Mouse (Mus musculus): ENCODE data around the gene Trnau1ap. TPM values are rescaled to one million over a fixed set of nuclear protein-coding genes. Genes with fewer than 3 reads are reported as not detected.
"Not testable (repeated sequence)": the region's sequence is repeated elsewhere in the genome, so short reads cannot be mapped to it uniquely, and the experiment has no call there.

Trnau1ap gene
- polyA plus RNA-seq, 1 experiment: 29.6 TPM

DNA sequence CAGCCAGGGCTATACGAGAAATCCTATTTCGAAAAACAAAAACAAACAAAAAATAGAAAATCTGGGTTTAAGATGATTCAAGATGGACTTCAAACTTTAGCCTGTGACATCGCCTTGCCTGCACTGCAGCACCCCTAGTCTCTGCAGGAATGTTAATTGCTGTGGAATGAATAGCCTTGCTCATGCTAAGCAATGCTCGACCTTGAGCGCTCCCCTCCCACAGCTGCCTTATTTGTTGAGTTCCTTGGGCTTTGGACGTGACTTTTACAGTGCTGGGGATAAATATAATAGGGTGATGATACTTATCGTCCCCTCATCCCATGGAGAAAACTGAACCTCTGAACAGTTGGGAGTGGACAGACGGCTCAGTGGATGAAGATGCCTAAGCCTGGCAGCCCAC is 13.6 kb downstream of the Trnau1ap start:
- H3K4me1 ChIP-seq (ENCODE audit: control insufficient read depth, insufficient read depth, low read length): no peaks in the 10 kb centered on the region
- H3K27ac ChIP-seq (ENCODE audit: insufficient read depth, low read length): no peak overlapping the region
- no peak overlapping the region for H3K4me3 ChIP-seq (ENCODE audit: insufficient read depth, low read length)
- no peak for TF ChIP-seq CTCF (IDR thresholded peaks at IDR 0.05; ENCODE audit: borderline replicate concordance, insufficient read depth, low read length)
- no peak for TF ChIP-seq POLR2A (IDR thresholded peaks at IDR 0.05; ENCODE audit: low read depth, low read length)

DNA sequence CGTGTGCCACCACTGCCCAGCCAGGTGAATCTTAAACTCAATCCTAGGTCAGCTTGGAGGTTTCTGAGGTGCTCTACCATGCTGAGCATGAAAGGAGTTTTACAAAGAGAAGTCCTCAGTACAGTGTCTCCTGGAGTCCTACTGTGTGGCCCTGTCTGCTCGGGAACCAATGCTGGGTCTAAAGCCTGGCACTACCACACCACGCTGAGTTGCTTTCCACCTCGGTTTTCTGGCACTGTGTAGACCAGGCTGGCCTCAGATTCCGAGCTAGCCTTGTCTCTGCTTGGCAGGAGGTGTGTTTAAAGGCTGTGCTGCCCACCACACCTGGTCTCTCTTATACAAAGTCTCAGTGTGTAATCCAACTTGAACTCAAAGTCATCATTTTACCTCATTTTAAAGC is 16.7 kb downstream of the Trnau1ap start:
- no peak overlapping the region for H3K4me3 ChIP-seq (ENCODE audit: insufficient read depth, low read length)
- TF ChIP-seq CTCF (IDR thresholded peaks at IDR 0.05; ENCODE audit: borderline replicate concordance, insufficient read depth, low read length) (no peak), POLR2A (IDR thresholded peaks at IDR 0.05; ENCODE audit: low read depth, low read length) (peak; percentile 33; the same call in 1 of the 2 replicates)
- H3K27ac ChIP-seq (ENCODE audit: insufficient read depth, low read length): no peak overlapping the region
- no peaks in the 10 kb centered on the region for H3K4me1 ChIP-seq (ENCODE audit: control insufficient read depth, insufficient read depth, low read length)

DNA sequence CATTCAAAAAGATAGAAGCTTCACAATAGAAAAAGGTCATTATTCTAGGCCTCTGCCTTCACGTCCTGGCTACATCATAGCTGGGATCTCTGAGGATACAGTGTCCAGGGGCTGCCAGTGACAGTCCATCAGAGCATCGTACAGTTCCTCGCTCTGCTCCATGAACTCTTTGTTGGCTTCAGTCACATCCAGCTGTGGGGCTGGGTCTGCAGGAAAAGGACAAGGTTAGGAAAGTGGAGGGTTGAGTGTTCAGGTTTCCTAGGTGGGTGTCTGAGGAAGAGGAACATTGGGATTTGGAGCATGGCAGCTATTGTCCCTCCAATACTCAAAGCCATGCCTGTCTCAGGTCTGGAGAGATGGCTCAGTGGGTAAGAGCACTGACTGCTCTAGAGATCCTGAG is 17.5 kb downstream of the Trnau1ap start:
- Histone ChIP-seq H3K4me1 (ENCODE audit: control insufficient read depth, insufficient read depth, low read length) (no peaks in the 10 kb centered on the region), H3K4me3 (ENCODE audit: insufficient read depth, low read length) (no peak overlapping the region), H3K27ac (ENCODE audit: insufficient read depth, low read length) (no peak overlapping the region)
- peak; percentile 70 for TF ChIP-seq POLR2A (IDR thresholded peaks at IDR 0.05; ENCODE audit: low read depth, low read length)
- TF ChIP-seq CTCF (IDR thresholded peaks at IDR 0.05; ENCODE audit: borderline replicate concordance, insufficient read depth, low read length): no peak

DNA sequence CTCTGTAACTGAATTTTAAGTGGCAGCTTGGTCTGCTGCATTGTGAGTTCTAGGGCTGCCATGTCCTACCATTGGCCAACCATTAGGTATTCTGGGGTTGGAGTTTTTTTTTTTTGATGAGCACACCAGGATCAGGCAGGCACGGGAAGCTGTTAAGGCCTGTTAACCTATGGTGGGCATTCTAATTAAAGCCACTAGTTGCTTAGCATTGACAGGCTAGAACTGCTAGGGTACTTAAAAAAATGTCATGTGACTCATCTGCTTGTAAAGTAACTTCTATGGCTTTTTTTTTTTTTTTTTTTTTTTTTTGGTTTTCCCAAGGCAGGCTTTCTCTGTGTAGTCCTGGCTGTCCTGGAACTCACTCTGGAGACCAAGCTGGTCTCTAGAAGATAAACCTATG is 18.1 kb downstream of the Trnau1ap start:
- H3K27ac ChIP-seq (ENCODE audit: insufficient read depth, low read length): no peak overlapping the region
- H3K4me3 ChIP-seq (ENCODE audit: insufficient read depth, low read length): no peak overlapping the region
- no peaks in the 10 kb centered on the region for H3K4me1 ChIP-seq (ENCODE audit: control insufficient read depth, insufficient read depth, low read length)
- no peak for TF ChIP-seq POLR2A (IDR thresholded peaks at IDR 0.05; ENCODE audit: low read depth, low read length)
- TF ChIP-seq CTCF (IDR thresholded peaks at IDR 0.05; ENCODE audit: borderline replicate concordance, insufficient read depth, low read length): no peak

DNA sequence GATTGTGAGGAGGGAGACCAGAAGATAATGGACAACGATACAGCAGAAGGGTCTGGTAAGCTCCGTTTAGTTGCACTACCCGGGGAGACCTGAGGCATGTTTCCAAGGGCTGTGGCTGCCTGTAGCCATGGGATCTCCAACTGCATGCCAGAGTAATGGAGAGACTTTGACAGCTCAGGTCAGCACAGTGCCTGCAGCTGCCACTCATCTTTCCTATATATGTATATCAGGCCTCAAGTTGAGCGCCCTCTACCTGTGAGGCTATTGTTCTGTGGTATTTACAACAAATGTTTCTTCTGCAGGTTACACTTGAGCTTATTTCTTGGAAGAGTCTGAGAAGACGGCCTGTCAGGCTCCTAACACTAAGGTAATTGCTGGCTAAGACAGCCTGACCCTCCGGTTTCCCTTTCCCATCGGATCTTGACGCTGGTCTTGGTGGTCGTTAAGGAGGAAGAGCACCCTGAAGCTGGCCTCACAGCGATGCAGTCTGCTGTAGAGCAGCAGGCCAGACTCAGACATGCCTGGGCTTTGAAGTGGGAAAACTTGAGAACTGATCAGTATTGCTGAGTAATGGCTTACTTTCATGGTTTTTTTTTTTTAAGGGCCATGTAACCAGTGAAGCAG is 19.4 kb downstream of the Trnau1ap start:
- Histone ChIP-seq H3K27ac (ENCODE audit: insufficient read depth, low read length) (peak overlapping the region; percentile 88), H3K4me1 (ENCODE audit: control insufficient read depth, insufficient read depth, low read length) (no peaks in the 10 kb centered on the region), H3K4me3 (ENCODE audit: insufficient read depth, low read length) (peak overlapping the region; percentile 87)
- TF ChIP-seq CTCF (IDR thresholded peaks at IDR 0.05; ENCODE audit: borderline replicate concordance, insufficient read depth, low read length): no peak
- peak; percentile 30 for TF ChIP-seq POLR2A (IDR thresholded peaks at IDR 0.05; ENCODE audit: low read depth, low read length)

DNA sequence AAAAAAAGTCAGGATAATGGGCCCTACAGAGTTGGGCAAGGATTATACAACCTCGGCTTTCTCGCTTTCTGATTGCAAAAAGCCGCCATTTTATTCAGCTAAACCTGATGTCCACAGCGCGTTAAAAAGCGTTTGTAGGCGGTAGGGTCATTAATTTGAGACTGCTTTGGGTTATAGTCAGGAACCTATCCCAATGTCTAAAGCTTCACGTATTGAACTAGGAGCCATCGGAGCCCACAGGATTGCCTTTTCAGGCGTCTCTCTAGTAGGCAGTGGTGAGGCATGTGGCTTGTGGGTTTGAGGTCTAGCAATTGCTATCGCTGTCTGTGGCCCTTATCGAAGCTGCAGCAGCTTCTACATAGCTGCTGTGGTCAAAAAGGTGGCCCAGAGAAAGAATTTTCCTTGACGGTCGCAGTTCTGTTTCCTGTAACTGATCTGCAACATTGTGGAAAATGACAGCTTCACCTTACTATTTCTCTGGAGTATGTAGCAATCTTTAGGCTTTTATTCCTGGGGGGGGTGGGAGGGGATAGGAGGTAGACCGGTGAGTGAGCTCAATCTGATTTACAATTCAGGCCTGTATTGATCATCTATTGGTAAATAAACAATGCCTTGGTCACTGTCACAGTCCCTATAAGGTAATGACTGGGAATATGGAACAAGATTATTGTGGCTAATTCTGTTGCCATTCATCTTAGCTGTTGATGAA is 20.0 kb downstream of the Trnau1ap start:
- 0 out of 2 replicates have a peak, but pooled peaks have one; percentile 31 for TF ChIP-seq POLR2A (IDR thresholded peaks at IDR 0.05; ENCODE audit: low read depth, low read length)
- no peak for TF ChIP-seq CTCF (IDR thresholded peaks at IDR 0.05; ENCODE audit: borderline replicate concordance, insufficient read depth, low read length)
- no peaks in the 10 kb centered on the region for H3K4me1 ChIP-seq (ENCODE audit: control insufficient read depth, insufficient read depth, low read length)
- peak overlapping the region; percentile 88 for H3K27ac ChIP-seq (ENCODE audit: insufficient read depth, low read length)
- peak overlapping the region; percentile 87 for H3K4me3 ChIP-seq (ENCODE audit: insufficient read depth, low read length)

DNA sequence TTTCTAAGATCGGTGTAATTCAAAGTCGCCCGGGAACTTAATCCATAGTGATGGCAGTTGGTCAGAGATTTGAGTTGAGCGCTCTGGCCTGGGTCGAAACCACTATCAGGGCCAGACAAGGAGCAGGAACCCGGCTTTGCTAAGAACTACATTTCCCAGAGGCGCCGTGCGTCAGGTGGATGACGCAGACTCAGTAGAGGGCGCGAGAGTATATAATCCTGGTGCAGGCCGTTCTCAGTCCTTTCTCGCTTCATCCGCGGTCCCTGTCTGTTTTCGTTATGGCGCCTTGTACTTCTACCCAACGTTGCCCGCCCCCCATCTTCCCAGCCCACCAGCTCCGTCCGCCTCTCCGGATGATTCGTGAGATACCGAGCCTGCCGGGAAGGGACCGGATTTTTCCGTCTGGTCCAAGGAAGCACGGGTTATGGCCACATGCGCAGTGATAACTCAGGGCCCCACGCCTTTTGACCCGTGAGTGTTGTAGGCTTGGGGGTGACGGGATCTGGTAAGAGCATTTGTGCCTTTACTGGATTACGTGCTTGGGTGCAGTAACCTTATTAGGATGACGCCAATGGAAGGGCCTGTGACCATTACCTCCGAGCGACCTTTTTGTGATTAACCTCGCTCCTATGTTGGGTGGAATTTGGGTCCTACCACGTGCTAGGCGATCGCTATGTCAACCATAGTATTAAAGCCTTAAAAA is 20.8 kb downstream of the Trnau1ap start:
- no peaks in the 10 kb centered on the region for H3K4me1 ChIP-seq (ENCODE audit: control insufficient read depth, insufficient read depth, low read length)
- TF ChIP-seq CTCF (IDR thresholded peaks at IDR 0.05; ENCODE audit: borderline replicate concordance, insufficient read depth, low read length) (no peak), POLR2A (IDR thresholded peaks at IDR 0.05; ENCODE audit: low read depth, low read length) (peak; percentile 100)
- H3K4me3 ChIP-seq (ENCODE audit: insufficient read depth, low read length): peak overlapping the region; percentile 87
- peak overlapping the region; percentile 88 for H3K27ac ChIP-seq (ENCODE audit: insufficient read depth, low read length)

DNA sequence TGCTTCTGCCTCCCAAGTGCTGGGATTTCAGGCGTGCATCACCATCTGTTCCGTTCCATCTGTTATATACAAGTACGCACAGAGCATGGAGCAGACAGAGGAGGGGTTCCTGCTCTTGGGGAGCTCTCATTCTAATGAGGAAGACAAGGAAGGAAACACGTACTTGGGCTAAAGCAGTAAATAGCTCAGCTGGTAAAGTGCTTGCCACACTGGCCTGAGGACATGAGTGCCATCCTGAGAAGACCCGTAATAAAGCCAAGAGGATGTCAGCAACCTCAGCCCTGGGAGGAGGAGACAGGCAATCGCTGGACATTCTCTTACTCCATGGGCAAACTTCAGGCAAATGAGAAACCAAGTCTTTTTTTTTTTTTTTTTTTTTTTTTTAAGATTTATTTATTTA is 23.3 kb downstream of the Trnau1ap start:
- no peaks in the 10 kb centered on the region for H3K4me1 ChIP-seq (ENCODE audit: control insufficient read depth, insufficient read depth, low read length)
- no peak overlapping the region for H3K27ac ChIP-seq (ENCODE audit: insufficient read depth, low read length)
- TF ChIP-seq CTCF (IDR thresholded peaks at IDR 0.05; ENCODE audit: borderline replicate concordance, insufficient read depth, low read length): no peak
- TF ChIP-seq POLR2A (IDR thresholded peaks at IDR 0.05; ENCODE audit: low read depth, low read length): no peak
- no peak overlapping the region for H3K4me3 ChIP-seq (ENCODE audit: insufficient read depth, low read length)

DNA sequence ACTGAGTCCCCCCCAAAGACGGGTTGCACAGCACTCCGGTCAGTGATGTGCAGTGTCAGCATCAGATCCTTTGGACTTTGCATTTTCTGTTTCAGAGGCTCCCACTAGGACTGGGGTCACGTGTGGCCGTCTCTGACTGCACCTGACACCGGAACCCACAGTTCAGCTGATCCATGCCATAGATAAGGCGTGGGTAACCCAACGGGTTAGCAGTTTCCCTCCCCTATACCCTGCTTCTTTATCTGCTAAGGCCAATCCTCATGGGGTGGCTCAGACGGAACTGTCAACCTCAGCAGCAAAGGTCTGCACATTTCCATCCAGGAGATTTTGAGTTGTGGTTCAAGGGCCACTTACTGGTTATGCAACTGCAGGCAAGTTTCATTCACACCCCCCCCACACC is 24.1 kb downstream of the Trnau1ap start:
- Histone ChIP-seq H3K4me1 (ENCODE audit: control insufficient read depth, insufficient read depth, low read length) (no peaks in the 10 kb centered on the region), H3K27ac (ENCODE audit: insufficient read depth, low read length) (no peak overlapping the region), H3K4me3 (ENCODE audit: insufficient read depth, low read length) (no peak overlapping the region)
- TF ChIP-seq POLR2A (IDR thresholded peaks at IDR 0.05; ENCODE audit: low read depth, low read length): no peak
- no peak for TF ChIP-seq CTCF (IDR thresholded peaks at IDR 0.05; ENCODE audit: borderline replicate concordance, insufficient read depth, low read length)

DNA sequence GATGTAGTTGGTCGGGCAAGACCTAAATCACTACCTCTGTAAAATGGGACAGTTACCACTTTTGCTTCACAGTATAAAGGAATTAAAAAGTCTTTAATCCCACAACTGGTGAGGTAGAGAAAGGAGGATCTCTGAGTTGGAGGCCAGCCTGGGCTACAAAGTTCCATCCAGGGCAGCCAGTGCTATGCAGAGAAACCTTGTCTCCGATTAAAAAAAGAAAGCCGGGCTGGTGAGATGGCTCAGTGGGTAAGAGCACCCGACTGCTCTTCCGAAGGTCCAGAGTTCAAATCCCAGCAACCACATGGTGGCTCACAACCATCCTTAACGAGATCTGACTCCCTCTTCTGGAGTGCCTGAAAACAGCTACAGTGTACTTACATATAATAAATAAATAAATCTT is 25.9 kb downstream of the Trnau1ap start:
- not testable (repeated sequence) for H3K27ac ChIP-seq (ENCODE audit: insufficient read depth, low read length); H3K4me3 ChIP-seq (ENCODE audit: insufficient read depth, low read length); H3K4me1 ChIP-seq (ENCODE audit: control insufficient read depth, insufficient read depth, low read length)
- TF ChIP-seq POLR2A (IDR thresholded peaks at IDR 0.05; ENCODE audit: low read depth, low read length): 0 out of 2 replicates have a peak, but pooled peaks have one; percentile 7
